Mouse (Mus musculus) liver, embryonic 12.5 days (tissue): ENCODE data around the gene Dgkb. TPM values are rescaled to one million over a fixed set of nuclear protein-coding genes. Genes with fewer than 3 reads are reported as not detected.

Source experiments
- ATAC-seq: fragments of 200-750 bp; cut with Nextera tagmentation; 2 replicates; pipeline ENCODE4 v1.8.0; 2017; ENCODE audit warnings: moderate number of reproducible peaks, mild to moderate bottlenecking, moderate library complexity
- H3K27ac ChIP-seq: fragments of 300-500 bp; sonication (generic); 2 replicates; pipeline ENCODE4 v1.5.1; 2016; ENCODE audit warnings: mild to moderate bottlenecking
- H3K27me3 ChIP-seq: fragments of 300-500 bp; sonication (generic); replicated peaks from 2 replicates; pipeline ENCODE4 v1.6.1; 2016; ENCODE audit warnings: mild to moderate bottlenecking, moderate library complexity
- H3K36me3 ChIP-seq: fragments of 300-500 bp; sonication (generic); 2 replicates; pipeline ENCODE4 v1.6.1; 2016; ENCODE audit warnings: mild to moderate bottlenecking, moderate library complexity
- H3K4me1 ChIP-seq: fragments of 300-500 bp; sonication (generic); 2 replicates; pipeline ENCODE4 v1.6.1; 2016
- H3K4me2 ChIP-seq: fragments of 300-500 bp; sonication (generic); 2 replicates; pipeline ENCODE4 v1.6.1; 2016; ENCODE audit warnings: mild to moderate bottlenecking, moderate library complexity
- H3K4me3 ChIP-seq: fragments of 300-500 bp; sonication (generic); 2 replicates; pipeline ENCODE4 v1.5.1; 2016; ENCODE audit warnings: mild to moderate bottlenecking, moderate library complexity
- H3K9ac ChIP-seq: fragments of 300-500 bp; sonication (generic); 2 replicates; pipeline ENCODE4 v1.6.1; 2016; ENCODE audit warnings: mild to moderate bottlenecking, moderate library complexity
- H3K9me3 ChIP-seq: fragments of 300-500 bp; sonication (generic); replicated peaks from 2 replicates; pipeline ENCODE4 v1.6.1; 2016; ENCODE audit warnings: mild to moderate bottlenecking, moderate library complexity
- WGBS: fragments of 180-500 bp; shearing (Covaris S2); methylation state at CpG from one replicate; pipeline ENCODE4 v1.1.7; 2016; ENCODE audit not compliant: insufficient replicate concordance; 5-methylcytosine and 5-hydroxymethylcytosine counted together
- polyA plus RNA-seq: library from polyadenylated mRNA; unstranded; fragments of >200 nt; fragmentation: Nextera tagmentation; extraction: Ambion mirVana; gene quantifications from 2 replicates; pipeline ENCODE4 v1.2.1, GENCODE M21; 2016

Dgkb gene
- polyA plus RNA-seq, 1 experiment from 2014 or later = 0.07 TPM

GRCm38 (mm10) chr12:38309885-38310284 lies 492.4 kb downstream of the Dgkb start:
- no peak overlapping the region for H3K4me3 ChIP-seq
- H3K27ac ChIP-seq = no peak overlapping the region
- H3K4me2 ChIP-seq = no peak overlapping the region

GRCm38 (mm10) chr12:38327729-38328271 lies 510.3 kb downstream of the Dgkb start:
- no peaks in the 10 kb centered on the region for H3K36me3 ChIP-seq
- no peak overlapping the region for H3K9ac ChIP-seq
- no peaks in the 10 kb centered on the region for H3K4me1 ChIP-seq
- H3K4me3 ChIP-seq = no peak overlapping the region
- H3K9me3 ChIP-seq = no peaks in the 10 kb centered on the region
- H3K27me3 ChIP-seq = no peaks in the 10 kb centered on the region
- H3K4me2 ChIP-seq = no peak overlapping the region
- ATAC-seq = no peak
- WGBS = 80% methylated on average over 1 of the region's 1 CpGs
- no peak overlapping the region for H3K27ac ChIP-seq

More at GRCm38 (mm10) chr12:38309885-38310284, 492.4 kb downstream of the Dgkb start:
- no peak for ATAC-seq
- H3K9me3 ChIP-seq = no peaks in the 10 kb centered on the region
- H3K4me1 ChIP-seq = no peaks in the 10 kb centered on the region
- H3K36me3 ChIP-seq = no peaks in the 10 kb centered on the region
- no peak overlapping the region for H3K9ac ChIP-seq
- H3K27me3 ChIP-seq = no peaks in the 10 kb centered on the region

DNA sequence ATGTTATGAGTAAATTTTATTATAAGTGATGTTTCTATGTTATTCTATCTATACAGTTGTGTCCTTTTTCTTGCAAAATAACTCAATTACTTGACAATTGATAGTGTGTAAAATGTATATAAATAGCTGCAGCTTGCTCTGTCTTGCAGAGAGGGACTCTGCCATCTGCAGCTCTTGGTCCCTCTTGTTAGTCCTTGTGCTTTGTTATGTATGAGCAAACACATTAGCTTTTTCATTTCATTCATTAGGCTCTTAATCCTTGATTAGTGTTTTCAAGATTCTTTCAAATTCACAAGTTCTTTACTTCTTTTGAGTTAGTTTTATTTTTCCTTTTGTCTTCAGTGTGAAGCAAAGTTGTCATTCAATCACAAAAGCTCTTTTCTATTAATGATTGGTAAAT lies 511.3 kb downstream of the Dgkb start:
- no peak for ATAC-seq

DNA sequence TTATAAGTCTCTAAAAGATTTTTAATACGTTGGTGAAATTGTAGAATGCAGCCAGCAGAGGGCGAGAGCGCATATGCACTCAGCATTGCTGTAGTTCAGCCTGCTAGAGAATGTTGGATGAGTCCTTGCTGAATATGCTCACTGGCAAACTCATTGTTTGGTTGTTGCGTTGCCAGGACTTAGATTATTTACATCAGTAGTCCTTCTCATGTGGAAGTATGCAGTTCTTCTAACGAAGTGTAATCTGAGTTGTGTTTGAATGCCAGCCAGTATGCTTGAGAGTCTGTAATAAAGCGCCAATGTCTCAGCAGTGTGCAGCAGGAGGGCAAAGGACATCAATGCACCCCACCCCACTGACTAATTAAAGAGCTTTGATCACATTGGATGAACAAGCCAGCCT lies 525.1 kb downstream of the Dgkb start:
- Histone ChIP-seq H3K4me2 (no peak overlapping the region), H3K4me1 (no peaks in the 10 kb centered on the region), H3K36me3 (no peaks in the 10 kb centered on the region), H3K27me3 (no peaks in the 10 kb centered on the region), H3K9ac (no peak overlapping the region), H3K27ac (no peak overlapping the region), H3K9me3 (no peaks in the 10 kb centered on the region), H3K4me3 (no peak overlapping the region)
- ATAC-seq = no peak
- 19% methylated on average over 6 of the region's 6 CpGs for WGBS

More for the DNA sequence above, 511.3 kb downstream of the Dgkb start:
- no peaks in the 10 kb centered on the region for H3K27me3 ChIP-seq
- no peak overlapping the region for H3K27ac ChIP-seq
- H3K4me1 ChIP-seq = no peaks in the 10 kb centered on the region
- H3K4me3 ChIP-seq = no peak overlapping the region
- no peak overlapping the region for H3K4me2 ChIP-seq
- H3K9me3 ChIP-seq = no peaks in the 10 kb centered on the region
- no peak overlapping the region for H3K9ac ChIP-seq
- no peaks in the 10 kb centered on the region for H3K36me3 ChIP-seq

- no peak overlapping the region for H3K9ac ChIP-seq
- no peak for ATAC-seq
- 67% methylated on average over 3 of the region's 3 CpGs for WGBS
Observed at GRCm38 (mm10) chr12:38352481-38352880, 535.0 kb downstream of the Dgkb start.

GRCm38 (mm10) chr12:38356386-38356785 lies 538.9 kb downstream of the Dgkb start:
- Histone ChIP-seq H3K4me2 (no peak overlapping the region), H3K4me1 (no peaks in the 10 kb centered on the region), H3K36me3 (no peaks in the 10 kb centered on the region), H3K27ac (no peak overlapping the region), H3K9me3 (no peaks in the 10 kb centered on the region), H3K4me3 (no peak overlapping the region), H3K27me3 (no peaks in the 10 kb centered on the region), H3K9ac (no peak overlapping the region)
- WGBS = 59% methylated on average over 1 of the region's 1 CpGs
- no peak for ATAC-seq

More at GRCm38 (mm10) chr12:38352481-38352880, 535.0 kb downstream of the Dgkb start:
- no peak overlapping the region for H3K4me2 ChIP-seq
- no peak overlapping the region for H3K27ac ChIP-seq
- H3K36me3 ChIP-seq = no peaks in the 10 kb centered on the region
- H3K27me3 ChIP-seq = no peaks in the 10 kb centered on the region
- no peaks in the 10 kb centered on the region for H3K4me1 ChIP-seq
- H3K9me3 ChIP-seq = no peaks in the 10 kb centered on the region
- no peak overlapping the region for H3K4me3 ChIP-seq

DNA sequence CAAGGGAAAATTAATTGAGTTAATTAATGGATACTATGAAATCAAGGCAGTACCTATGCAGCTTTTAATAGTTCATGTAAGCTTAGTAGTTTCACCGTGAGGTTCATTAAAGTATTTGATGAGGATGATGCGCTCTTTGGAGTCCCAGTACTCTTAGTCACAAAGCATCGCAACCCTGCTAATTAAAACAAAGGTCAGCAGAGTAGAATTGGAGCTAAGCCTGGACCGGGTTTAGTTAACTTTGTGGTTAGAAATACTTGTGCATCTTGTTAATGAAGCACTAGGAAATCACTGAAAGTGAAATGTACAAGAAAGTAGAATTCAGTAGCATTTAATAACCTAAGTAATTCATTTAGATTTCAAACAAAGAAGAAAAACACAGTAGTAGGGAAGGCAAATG lies 544.0 kb downstream of the Dgkb start:
- 84% methylated on average over 4 of the region's 4 CpGs for WGBS
- Histone ChIP-seq H3K4me2 (no peak overlapping the region), H3K9ac (no peak overlapping the region), H3K27ac (no peak overlapping the region), H3K27me3 (no peaks in the 10 kb centered on the region), H3K4me3 (no peak overlapping the region), H3K9me3 (no peaks in the 10 kb centered on the region), H3K36me3 (no peaks in the 10 kb centered on the region), H3K4me1 (no peaks in the 10 kb centered on the region)
- no peak for ATAC-seq

GRCm38 (mm10) chr12:38371597-38371996 lies 554.1 kb downstream of the Dgkb start:
- 54% methylated on average over 2 of the region's 2 CpGs for WGBS
- no peaks in the 10 kb centered on the region for H3K4me1 ChIP-seq

GRCm38 (mm10) chr12:38374159-38374558 lies 556.6 kb downstream of the Dgkb start:
- Histone ChIP-seq H3K9me3 (no peaks in the 10 kb centered on the region), H3K9ac (no peak overlapping the region), H3K4me3 (no peak overlapping the region), H3K4me2 (no peak overlapping the region), H3K27me3 (no peaks in the 10 kb centered on the region), H3K36me3 (no peaks in the 10 kb centered on the region), H3K27ac (no peak overlapping the region), H3K4me1 (no peaks in the 10 kb centered on the region)
- 63% methylated on average over 3 of the region's 3 CpGs for WGBS
- no peak for ATAC-seq

More at GRCm38 (mm10) chr12:38371597-38371996, 554.1 kb downstream of the Dgkb start:
- H3K36me3 ChIP-seq = no peaks in the 10 kb centered on the region
- no peak for ATAC-seq
- no peak overlapping the region for H3K9ac ChIP-seq
- H3K27me3 ChIP-seq = no peaks in the 10 kb centered on the region
- no peak overlapping the region for H3K27ac ChIP-seq
- H3K9me3 ChIP-seq = no peaks in the 10 kb centered on the region
- H3K4me3 ChIP-seq = no peak overlapping the region
- no peak overlapping the region for H3K4me2 ChIP-seq

GRCm38 (mm10) chr12:38385942-38386341 lies 568.4 kb downstream of the Dgkb start:
- H3K4me3 ChIP-seq = no peak overlapping the region
- no peak overlapping the region for H3K9ac ChIP-seq
- no peak overlapping the region for H3K27ac ChIP-seq
- H3K27me3 ChIP-seq = no peaks in the 10 kb centered on the region
- no peaks in the 10 kb centered on the region for H3K36me3 ChIP-seq
- WGBS = 73% methylated on average over 6 of the region's 6 CpGs
- no peak overlapping the region for H3K4me2 ChIP-seq
- no peak for ATAC-seq
- H3K4me1 ChIP-seq = no peaks in the 10 kb centered on the region
- H3K9me3 ChIP-seq = no peaks in the 10 kb centered on the region

- Histone ChIP-seq H3K9ac (no peak overlapping the region), H3K36me3 (no peaks in the 10 kb centered on the region), H3K4me3 (no peak overlapping the region), H3K9me3 (no peaks in the 10 kb centered on the region), H3K4me2 (no peak overlapping the region), H3K27me3 (no peaks in the 10 kb centered on the region), H3K27ac (no peak overlapping the region), H3K4me1 (no peaks in the 10 kb centered on the region)
- ATAC-seq = no peak
- 66% methylated on average over 1 of the region's 1 CpGs for WGBS
Observed at GRCm38 (mm10) chr12:38386991-38387390, 569.5 kb downstream of the Dgkb start.

GRCm38 (mm10) chr12:38387654-38388053 lies 570.1 kb downstream of the Dgkb start:
- no peaks in the 10 kb centered on the region for H3K9me3 ChIP-seq
- no peak overlapping the region for H3K9ac ChIP-seq
- no peaks in the 10 kb centered on the region for H3K27me3 ChIP-seq
- no peak overlapping the region for H3K4me2 ChIP-seq
- no peak overlapping the region for H3K27ac ChIP-seq
- H3K4me3 ChIP-seq = no peak overlapping the region
- no peaks in the 10 kb centered on the region for H3K36me3 ChIP-seq
- WGBS = 51% methylated on average over 2 of the region's 2 CpGs
- no peak for ATAC-seq
- H3K4me1 ChIP-seq = no peaks in the 10 kb centered on the region

- WGBS = 64% methylated on average over 5 of the region's 5 CpGs
- ATAC-seq = no peak
- H3K4me3 ChIP-seq = no peak overlapping the region
Observed at GRCm38 (mm10) chr12:38388243-38388642, 570.7 kb downstream of the Dgkb start.

More at GRCm38 (mm10) chr12:38388243-38388642, 570.7 kb downstream of the Dgkb start:
- no peak overlapping the region for H3K27ac ChIP-seq
- no peak overlapping the region for H3K9ac ChIP-seq
- no peaks in the 10 kb centered on the region for H3K9me3 ChIP-seq
- H3K27me3 ChIP-seq = no peaks in the 10 kb centered on the region
- no peaks in the 10 kb centered on the region for H3K4me1 ChIP-seq
- H3K4me2 ChIP-seq = no peak overlapping the region
- no peaks in the 10 kb centered on the region for H3K36me3 ChIP-seq
